8 mouse cellular contexts compared by ENCODE assay signal in the genomic region with DNA sequence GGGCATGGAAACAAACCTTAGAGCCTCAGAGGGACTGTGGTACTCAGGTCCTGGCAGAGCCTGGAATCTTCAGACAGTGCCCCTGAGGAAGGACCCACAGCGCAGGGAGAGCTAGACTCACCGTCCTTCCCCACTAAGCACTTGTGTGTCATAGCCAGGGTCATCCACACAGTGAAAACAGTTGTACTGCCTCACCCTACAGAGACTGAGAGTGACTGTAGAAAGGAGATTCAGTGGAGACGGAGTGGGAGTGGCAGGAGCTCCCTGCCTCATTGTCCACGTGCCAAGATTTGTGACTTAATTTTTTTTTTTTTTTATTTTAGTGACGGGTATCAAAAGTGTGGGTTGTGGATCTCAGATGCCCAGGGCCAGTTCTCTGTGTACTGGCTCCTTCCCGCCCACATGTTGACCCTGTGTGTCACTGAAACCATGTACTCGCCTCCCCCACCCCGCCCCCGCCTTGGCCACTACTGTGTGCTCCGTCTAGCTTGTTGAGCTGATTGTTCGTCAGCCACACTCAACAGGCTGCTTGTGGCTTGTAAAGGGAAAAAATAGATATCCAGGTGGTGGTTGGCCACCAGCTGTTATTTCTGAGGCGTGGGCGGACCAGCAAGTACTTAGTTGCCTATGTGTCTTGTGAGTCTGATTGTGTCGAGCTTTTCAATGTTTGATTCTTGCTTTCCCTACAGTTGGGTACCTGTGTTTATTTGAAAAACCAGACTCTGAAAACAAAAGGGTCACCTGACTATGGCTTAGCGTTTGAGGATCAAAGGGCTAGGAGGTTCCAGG. TPM values are rescaled to one million over a fixed set of nuclear protein-coding genes. Genes with fewer than 3 reads are reported as not detected.
DNase-seq lines count a peak whose midpoint lies in the region; ATAC-seq and TF ChIP-seq lines count a peak whose summit lies in the region.

No protein-coding gene starts in this region.

- peak overlapping the region; percentile 77 for H3K27ac ChIP-seq in bone marrow macrophage, adult 2 months (ENCODE audit: insufficient read depth, low read depth, low read length)
- H3K27ac ChIP-seq in liver, embryonic 15.5 days (replicated peaks): peak overlapping the region; percentile 30; the same call in 1 of the 2 replicates

- H3K4me2 ChIP-seq in liver, embryonic 15.5 days: peak overlapping the region; percentile 20

- H3K9ac ChIP-seq in liver, embryonic 15.5 days: no peak overlapping the region

- H3K27me3 ChIP-seq in liver, embryonic 15.5 days: no peaks in the 10 kb centered on the region

- WGBS in liver, embryonic 15.5 days (ENCODE audit: insufficient replicate concordance): 38% methylated on average over 15 of the region's 15 CpGs

- ATAC-seq in liver, embryonic 15.5 days (ENCODE audit: insufficient read depth): peak; percentile 74; the same call in 1 of the 2 replicates

- no peak for TF ChIP-seq POLR2A in bone marrow macrophage, adult 2 months (IDR thresholded peaks at IDR 0.05; ENCODE audit: borderline replicate concordance, low read depth, low read length)

- H3K36me3 ChIP-seq in liver, embryonic 15.5 days (replicated peaks): no peaks in the 10 kb centered on the region

- H3K9me3 ChIP-seq in liver, embryonic 15.5 days (replicated peaks): no peaks in the 10 kb centered on the region

- peaks cover 58% of the 10 kb centered on the region for H3K4me1 ChIP-seq in bone marrow macrophage, adult 2 months (ENCODE audit: control insufficient read depth, insufficient read depth, low read length)
- H3K4me1 ChIP-seq in liver, embryonic 15.5 days (replicated peaks): peaks cover 41% of the 10 kb centered on the region

- no peak overlapping the region for H3K4me3 ChIP-seq in bone marrow macrophage, adult 2 months (ENCODE audit: insufficient read depth, low read length)
- no peak overlapping the region for H3K4me3 ChIP-seq in liver, embryonic 15.5 days (replicated peaks)

- no peak for TF ChIP-seq CTCF in bone marrow macrophage, adult 2 months (IDR thresholded peaks at IDR 0.05; ENCODE audit: low read depth, low read length)

- DNase-seq in layer of hippocampus, adult 11-12 months (ENCODE audit: low spot score): peak; percentile 51
- no peak for DNase-seq in layer of hippocampus, postnatal 14 days (ENCODE audit: low spot score in 2 of 2)
- peak; percentile 49 for DNase-seq in CD4-positive helper T cell, adult 2 months (ENCODE audit: low read depth, low spot score)
- DNase-seq in adrenal gland, adult 8-10 months: no peak
- no peak for DNase-seq in layer of hippocampus, postnatal 36 days
- DNase-seq in adrenal gland, postnatal 25 days: no peak

RNA-seq across cellular contexts. Expression of gene Cers6, which starts 12.6 kb away (rescaled TPM):
- 10 to 100 TPM; 76.6 to 81.6 TPM for total RNA-seq in layer of hippocampus, postnatal 14 days (2021)
- polyA plus RNA-seq in bone marrow macrophage, adult 2 months (2012; ENCODE audit: insufficient read depth, insufficient read length, missing spikeins): 33.7 and 34.3 TPM in 2 replicates
- polyA plus RNA-seq in liver, embryonic 15.5 days (2015; fragmentation: Nextera tagmentation; extraction: Ambion mirVana): 8.4 and 10.9 TPM in 2 replicates
- 1 to 10 TPM; 4.8 to 8.8 (median 5.7) TPM for total RNA-seq in adrenal gland, adult 8-10 months (2022)
- 100 to 1,000 TPM in 1 of 2 experiments, 10 to 100 TPM in 1; 96.5 to 109 TPM for total RNA-seq in layer of hippocampus, postnatal 36 days (2021)
- 6.2 and 7.4 TPM in 2 replicates for total RNA-seq in adrenal gland, postnatal 25 days (2021)

Comparison
In these comparisons a context has a peak if more than half of its experiments do, and no peak if none do; other contexts are left out.
1. DNase-seq: peak in layer of hippocampus, adult 11-12 months (single experiment) and CD4-positive helper T cell, adult 2 months (single experiment); none in layer of hippocampus, postnatal 14 days (0 of 2), adrenal gland, adult 8-10 months (single experiment), layer of hippocampus, postnatal 36 days (0 of 2) and adrenal gland, postnatal 25 days (single experiment).